ENCODE assay signal across 14 mouse cellular contexts in genomic region chr3:101410745-101411144, GRCm38 (mm10). TPM values are rescaled to one million over a fixed set of nuclear protein-coding genes. Genes with fewer than 3 reads are reported as not detected.
DNase-seq lines count a peak whose midpoint lies in the region; ATAC-seq and TF ChIP-seq lines count a peak whose summit lies in the region.
"Had no signal": no experiment of that assay in that cellular context is flagged by ENCODE, and none has a peak within 500 bp of the region (broad histone marks: within the 10 kb centered on the region; RNA-seq: fewer than 3 reads in every experiment).

No protein-coding gene starts in this region.

- H3K9ac ChIP-seq in forebrain, embryonic 11.5 days (ENCODE audit: low read length): no peak overlapping the region
- H3K9ac ChIP-seq in forebrain, embryonic 12.5 days: no peak overlapping the region
- H3K9ac ChIP-seq in intestine, embryonic 14.5 days (ENCODE audit: low read length): no peak overlapping the region
- no peak overlapping the region for H3K9ac ChIP-seq in intestine, embryonic 15.5 days
- H3K9ac ChIP-seq in midbrain, postnatal 0 days (replicated peaks; ENCODE audit: low read length, poor library complexity, severe bottlenecking): no peak overlapping the region
- no peak overlapping the region for H3K9ac ChIP-seq in midbrain, embryonic 15.5 days

- no peaks in the 10 kb centered on the region for H3K27me3 ChIP-seq in forebrain, embryonic 11.5 days (ENCODE audit: control insufficient read depth, insufficient read depth, low read length)
- H3K27me3 ChIP-seq in forebrain, embryonic 12.5 days: no peaks in the 10 kb centered on the region
- no peaks in the 10 kb centered on the region for H3K27me3 ChIP-seq in intestine, embryonic 14.5 days (replicated peaks; ENCODE audit: control insufficient read depth, insufficient read depth, low read length)
- H3K27me3 ChIP-seq in intestine, embryonic 15.5 days (replicated peaks): no peaks in the 10 kb centered on the region
- H3K27me3 ChIP-seq in midbrain, postnatal 0 days (ENCODE audit: insufficient read depth, low read length): no peaks in the 10 kb centered on the region
- no peaks in the 10 kb centered on the region for H3K27me3 ChIP-seq in midbrain, embryonic 15.5 days (replicated peaks)
- H3K27me3 ChIP-seq in thymus, adult 2 months (ENCODE audit: control insufficient read depth, insufficient read depth, low read length): no peaks in the 10 kb centered on the region

- no peak overlapping the region for H3K4me3 ChIP-seq in forebrain, embryonic 11.5 days (ENCODE audit: low read depth, low read length)
- H3K4me3 ChIP-seq in forebrain, embryonic 12.5 days (replicated peaks): no peak overlapping the region
- H3K4me3 ChIP-seq in intestine, embryonic 14.5 days (ENCODE audit: low read depth, low read length): no peak overlapping the region
- no peak overlapping the region for H3K4me3 ChIP-seq in intestine, embryonic 15.5 days (replicated peaks)
- H3K4me3 ChIP-seq in midbrain, postnatal 0 days (ENCODE audit: low read depth, low read length): no peak overlapping the region
- H3K4me3 ChIP-seq in midbrain, embryonic 15.5 days: no peak overlapping the region
- H3K4me3 ChIP-seq in thymus, adult 2 months (ENCODE audit: control insufficient read depth, insufficient read depth, low read length): no peak overlapping the region

- H3K4me1 ChIP-seq in forebrain, embryonic 11.5 days (replicated peaks; ENCODE audit: control insufficient read depth, insufficient read depth, low read length): peaks cover 15% of the 10 kb centered on the region
- H3K4me1 ChIP-seq in forebrain, embryonic 12.5 days: peaks cover 38% of the 10 kb centered on the region
- peaks cover 51% of the 10 kb centered on the region for H3K4me1 ChIP-seq in intestine, embryonic 14.5 days (replicated peaks; ENCODE audit: control insufficient read depth, insufficient read depth, low read length)
- peaks cover 39% of the 10 kb centered on the region for H3K4me1 ChIP-seq in intestine, embryonic 15.5 days (replicated peaks)
- H3K4me1 ChIP-seq in midbrain, postnatal 0 days (ENCODE audit: insufficient read depth, low read length): peaks cover 11% of the 10 kb centered on the region
- peaks cover 34% of the 10 kb centered on the region for H3K4me1 ChIP-seq in midbrain, embryonic 15.5 days
- peaks cover 22% of the 10 kb centered on the region for H3K4me1 ChIP-seq in thymus, adult 2 months (replicated peaks; ENCODE audit: control insufficient read depth, insufficient read depth, low read length)

- TF ChIP-seq POLR2A in thymus, adult 2 months (IDR thresholded peaks at IDR 0.05; ENCODE audit: control insufficient read depth, extremely low read depth, insufficient read depth, low read length, poor library complexity): no peak

- no peak for DNase-seq in forebrain, embryonic 11.5 days (ENCODE audit: low spot score)
- DNase-seq in intestine, embryonic 14.5 days (ENCODE audit: low spot score): no peak
- no peak for DNase-seq in midbrain, postnatal 0 days (ENCODE audit: low spot score)
- DNase-seq in thymus, adult 2 months: no peak
- DNase-seq in testis, postnatal 14 days (ENCODE audit: low spot score): no peak
- DNase-seq: adrenal gland, adult 2 months; kidney, adult 9 months; thymus, postnatal 36 days had no signal

- no peaks in the 10 kb centered on the region for H3K9me3 ChIP-seq in forebrain, embryonic 11.5 days (ENCODE audit: control insufficient read depth, low read length)
- no peaks in the 10 kb centered on the region for H3K9me3 ChIP-seq in forebrain, embryonic 12.5 days
- H3K9me3 ChIP-seq in intestine, embryonic 14.5 days (ENCODE audit: control insufficient read depth, low read length): no peaks in the 10 kb centered on the region
- H3K9me3 ChIP-seq in intestine, embryonic 15.5 days: no peaks in the 10 kb centered on the region
- H3K9me3 ChIP-seq in midbrain, postnatal 0 days (ENCODE audit: low read length): no peaks in the 10 kb centered on the region
- H3K9me3 ChIP-seq in midbrain, embryonic 15.5 days: no peaks in the 10 kb centered on the region

- WGBS in forebrain, embryonic 11.5 days: 35% methylated on average over 3 of the region's 3 CpGs
- 34% methylated on average over 3 of the region's 3 CpGs for WGBS in forebrain, embryonic 12.5 days
- WGBS in intestine, embryonic 14.5 days: 47% methylated on average over 3 of the region's 3 CpGs
- WGBS in intestine, embryonic 15.5 days: 48% methylated on average over 3 of the region's 3 CpGs
- WGBS in midbrain, postnatal 0 days: 35% methylated on average over 3 of the region's 3 CpGs
- 40% methylated on average over 3 of the region's 3 CpGs for WGBS in midbrain, embryonic 15.5 days
- 87% methylated on average over 3 of the region's 3 CpGs for WGBS in thymus, adult 2 months

- ATAC-seq in forebrain, embryonic 11.5 days (replicated peaks; ENCODE audit: low FRiP score): 0 out of 2 replicates have a peak, but pooled peaks have one; percentile 34
- no peak for ATAC-seq in forebrain, embryonic 12.5 days (ENCODE audit: low FRiP score)
- ATAC-seq in intestine, embryonic 14.5 days (replicated peaks; ENCODE audit: low FRiP score, low TSS enrichment, low read depth): peak; percentile 38; the same call in 1 of the 2 replicates
- ATAC-seq in intestine, embryonic 15.5 days: no peak
- ATAC-seq in midbrain, postnatal 0 days (ENCODE audit: low FRiP score): 0 out of 2 replicates have a peak, but pooled peaks have one; percentile 14
- no peak for ATAC-seq in midbrain, embryonic 15.5 days (replicated peaks)

- no peak overlapping the region for H3K27ac ChIP-seq in forebrain, embryonic 11.5 days (ENCODE audit: low read depth, low read length)
- H3K27ac ChIP-seq in forebrain, embryonic 12.5 days: no peak overlapping the region
- no peak overlapping the region for H3K27ac ChIP-seq in intestine, embryonic 14.5 days (ENCODE audit: low read depth)
- no peak overlapping the region for H3K27ac ChIP-seq in intestine, embryonic 15.5 days
- no peak overlapping the region for H3K27ac ChIP-seq in midbrain, postnatal 0 days (ENCODE audit: low read depth, low read length)
- H3K27ac ChIP-seq in midbrain, embryonic 15.5 days: no peak overlapping the region
- H3K27ac ChIP-seq in thymus, adult 2 months (ENCODE audit: control insufficient read depth, insufficient read depth, low read length): no peak overlapping the region
- H3K27ac ChIP-seq: hindbrain, embryonic 14.5 days; macrophage had no signal

- no peak overlapping the region for H3K4me2 ChIP-seq in forebrain, embryonic 11.5 days (ENCODE audit: low read depth, low read length, severe bottlenecking)
- no peak overlapping the region for H3K4me2 ChIP-seq in forebrain, embryonic 12.5 days
- no peak overlapping the region for H3K4me2 ChIP-seq in intestine, embryonic 14.5 days (ENCODE audit: low read length)
- no peak overlapping the region for H3K4me2 ChIP-seq in intestine, embryonic 15.5 days (replicated peaks)
- H3K4me2 ChIP-seq in midbrain, postnatal 0 days (ENCODE audit: low read depth, low read length, poor library complexity, severe bottlenecking): no peak overlapping the region
- H3K4me2 ChIP-seq in midbrain, embryonic 15.5 days: no peak overlapping the region
- H3K4me2 ChIP-seq: hindbrain, embryonic 14.5 days; liver, embryonic 11.5 days had no signal

- no peak for TF ChIP-seq CTCF in midbrain, postnatal 0 days (IDR thresholded peaks at IDR 0.05)
- TF ChIP-seq CTCF in thymus, adult 2 months (IDR thresholded peaks at IDR 0.05; ENCODE audit: borderline replicate concordance, control insufficient read depth, extremely low read depth, insufficient read depth, low read length, poor library complexity): no peak

- H3K36me3 ChIP-seq in forebrain, embryonic 11.5 days (ENCODE audit: control insufficient read depth, insufficient read depth, low read length): no peaks in the 10 kb centered on the region
- no peaks in the 10 kb centered on the region for H3K36me3 ChIP-seq in forebrain, embryonic 12.5 days (replicated peaks)
- no peaks in the 10 kb centered on the region for H3K36me3 ChIP-seq in intestine, embryonic 14.5 days (ENCODE audit: control insufficient read depth, insufficient read depth, low read length)
- H3K36me3 ChIP-seq in intestine, embryonic 15.5 days: no peaks in the 10 kb centered on the region
- H3K36me3 ChIP-seq in midbrain, postnatal 0 days (ENCODE audit: insufficient read depth, low read length): no peaks in the 10 kb centered on the region
- H3K36me3 ChIP-seq in midbrain, embryonic 15.5 days (replicated peaks): no peaks in the 10 kb centered on the region
- no peaks in the 10 kb centered on the region for H3K36me3 ChIP-seq in thymus, adult 2 months (ENCODE audit: control insufficient read depth, insufficient read depth, low read length)

RNA-seq across cellular contexts. Expression of gene Igsf3, which starts 33.9 kb away (rescaled TPM):
- polyA plus RNA-seq in forebrain, embryonic 11.5 days (2014; fragmentation: Nextera tagmentation; extraction: Ambion mirVana): 19.1 and 19.3 TPM in 2 replicates
- 27.8 and 29.0 TPM in 2 replicates for polyA plus RNA-seq in forebrain, embryonic 12.5 days (2016; fragmentation: Nextera tagmentation; extraction: Ambion mirVana)
- 18.3 and 19.3 TPM in 2 replicates for polyA plus RNA-seq in intestine, embryonic 14.5 days (2014; fragmentation: Nextera tagmentation; extraction: Ambion mirVana)
- 21.3 and 22.4 TPM in 2 replicates for polyA plus RNA-seq in intestine, embryonic 15.5 days (2015; fragmentation: Nextera tagmentation; extraction: Ambion mirVana)
- 102 and 104 TPM in 2 replicates for total RNA-seq in midbrain, postnatal 0 days (2014; rRNA removed)
- polyA plus RNA-seq in midbrain, postnatal 0 days (2015; fragmentation: Nextera tagmentation; extraction: Ambion mirVana): 84.2 and 84.9 TPM in 2 replicates
- 99.0 and 104 TPM in 2 replicates for polyA plus RNA-seq in midbrain, embryonic 15.5 days (2015; fragmentation: Nextera tagmentation; extraction: Ambion mirVana)
- 8.6 and 9.7 TPM in 2 replicates for polyA plus RNA-seq in thymus, adult 2 months (2012; rRNA removed)

Comparison
In these comparisons a context has a peak if more than half of its experiments do, and no peak if none do; other contexts are left out.
1. ATAC-seq: peak in forebrain, embryonic 11.5 days (single experiment), intestine, embryonic 14.5 days (single experiment) and midbrain, postnatal 0 days (single experiment); none in forebrain, embryonic 12.5 days (single experiment), intestine, embryonic 15.5 days (single experiment) and midbrain, embryonic 15.5 days (single experiment).